Mouse (Mus musculus): ENCODE data around the gene Pde3a. TPM values are rescaled to one million over a fixed set of nuclear protein-coding genes. Genes with fewer than 3 reads are reported as not detected.

The Pde3a gene
- polyA plus RNA-seq, 1 experiment from 2014 or later: 4.2 TPM

DNA sequence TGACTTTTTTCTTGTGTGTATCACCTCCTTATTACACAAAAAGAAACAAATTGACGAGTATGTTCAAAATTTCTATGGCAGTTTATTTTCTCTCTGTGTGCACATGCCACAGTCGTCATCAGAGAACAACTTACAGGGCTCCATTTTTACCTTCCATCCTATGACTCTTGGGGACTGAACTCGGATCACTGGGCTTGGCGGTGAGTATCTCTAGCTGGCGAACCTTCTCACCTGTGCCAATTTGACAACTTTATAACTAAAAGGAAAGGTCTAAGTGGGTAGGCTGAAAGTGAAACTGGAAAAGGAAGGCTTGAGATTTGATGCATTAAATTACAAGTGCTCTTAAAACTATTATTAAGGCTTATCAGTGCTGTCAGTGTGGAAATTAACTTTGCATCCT, 22.1 kb downstream of the Pde3a start:
- no peak for ATAC-seq (ENCODE audit: low FRiP score, low read depth)
- Histone ChIP-seq H3K4me3 (no peak overlapping the region), H3K27ac (no peak overlapping the region), H3K9me3 (no peaks in the 10 kb centered on the region), H3K4me2 (replicated peaks) (no peak overlapping the region), H3K4me1 (0 out of 2 replicates have a peak, but pooled peaks cover 4% of the 10 kb centered on the region), H3K9ac (no peak overlapping the region), H3K27me3 (no peaks in the 10 kb centered on the region), H3K36me3 (no peaks in the 10 kb centered on the region)
- WGBS: 88% methylated on average over 5 of the region's 5 CpGs

DNA sequence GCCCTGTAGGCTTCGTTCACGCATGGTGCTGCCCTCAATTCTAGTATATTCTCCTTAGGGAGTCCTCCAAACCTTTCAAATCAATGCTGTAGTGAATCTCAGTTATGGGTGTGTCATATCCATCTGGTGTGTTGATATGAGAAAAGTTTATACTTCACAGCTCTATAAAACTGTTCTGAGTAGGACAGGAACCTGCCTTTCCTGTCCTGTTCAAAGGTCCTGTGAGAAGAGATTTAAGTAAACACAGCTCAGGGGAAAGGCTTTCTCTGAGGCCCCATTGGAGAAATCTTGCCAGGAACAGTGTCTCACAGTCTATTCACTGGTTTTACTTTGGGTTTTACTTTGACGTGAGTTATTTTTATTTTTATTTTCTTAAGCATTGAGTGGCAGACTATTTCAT, 22.5 kb downstream of the Pde3a start:
- Histone ChIP-seq H3K27ac (no peak overlapping the region), H3K27me3 (no peaks in the 10 kb centered on the region), H3K9me3 (no peaks in the 10 kb centered on the region), H3K4me3 (no peak overlapping the region), H3K9ac (no peak overlapping the region), H3K4me2 (replicated peaks) (no peak overlapping the region), H3K4me1 (0 out of 2 replicates have a peak, but pooled peaks cover 4% of the 10 kb centered on the region), H3K36me3 (no peaks in the 10 kb centered on the region)
- WGBS: 85% methylated on average over 3 of the region's 3 CpGs
- ATAC-seq (ENCODE audit: low FRiP score, low read depth): no peak

- H3K4me3 ChIP-seq: no peak overlapping the region
- no peak overlapping the region for H3K9ac ChIP-seq
- H3K27me3 ChIP-seq: no peaks in the 10 kb centered on the region
- H3K4me2 ChIP-seq (replicated peaks): no peak overlapping the region
- no peaks in the 10 kb centered on the region for H3K9me3 ChIP-seq
- H3K36me3 ChIP-seq: no peaks in the 10 kb centered on the region
- ATAC-seq (ENCODE audit: low FRiP score, low read depth): no peak
- WGBS: 83% methylated on average over 6 of the region's 6 CpGs
- H3K27ac ChIP-seq: no peak overlapping the region
- H3K4me1 ChIP-seq: no peaks in the 10 kb centered on the region
Observed at GRCm38 (mm10) chr6:141273685-141274084, 24.6 kb downstream of the Pde3a start.

DNA sequence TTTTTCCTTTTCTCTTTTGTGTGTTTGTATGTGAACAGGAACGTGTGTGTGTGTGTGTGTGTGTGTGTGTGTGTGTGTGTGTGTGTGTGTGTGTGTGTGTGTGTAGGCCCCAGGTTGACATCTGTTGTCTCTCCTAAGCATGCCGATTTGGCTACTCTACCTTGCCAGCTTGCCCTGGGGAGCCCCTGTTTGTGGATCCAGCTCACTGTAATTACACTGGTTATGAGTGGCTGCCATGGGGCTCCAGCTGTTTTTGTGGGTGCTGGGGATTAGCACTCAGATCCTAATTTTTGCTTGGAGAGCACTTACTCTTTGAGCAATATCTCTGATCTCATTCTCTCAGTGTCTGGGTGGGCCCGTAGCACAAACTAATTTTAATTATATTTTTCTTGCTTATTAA, 32.6 kb downstream of the Pde3a start:
- Histone ChIP-seq H3K4me2 (replicated peaks) (no peak overlapping the region), H3K27me3 (no peaks in the 10 kb centered on the region)
- 54% methylated on average over 3 of the region's 3 CpGs for WGBS

GRCm38 (mm10) chr6:141282796-141283195, 33.7 kb downstream of the Pde3a start:
- 65% methylated on average over 7 of the region's 7 CpGs for WGBS
- H3K4me1 ChIP-seq: no peaks in the 10 kb centered on the region
- no peak overlapping the region for H3K4me3 ChIP-seq
- no peaks in the 10 kb centered on the region for H3K36me3 ChIP-seq
- no peaks in the 10 kb centered on the region for H3K9me3 ChIP-seq
- no peak overlapping the region for H3K9ac ChIP-seq
- no peak overlapping the region for H3K27ac ChIP-seq
- H3K27me3 ChIP-seq: no peaks in the 10 kb centered on the region
- no peak for ATAC-seq (ENCODE audit: low FRiP score, low read depth)
- H3K4me2 ChIP-seq (replicated peaks): no peak overlapping the region

More for the DNA sequence above, 32.6 kb downstream of the Pde3a start:
- Histone ChIP-seq H3K9me3 (no peaks in the 10 kb centered on the region), H3K27ac (no peak overlapping the region), H3K4me3 (no peak overlapping the region), H3K9ac (no peak overlapping the region), H3K36me3 (no peaks in the 10 kb centered on the region), H3K4me1 (no peaks in the 10 kb centered on the region)
- ATAC-seq (ENCODE audit: low FRiP score, low read depth): no peak

DNA sequence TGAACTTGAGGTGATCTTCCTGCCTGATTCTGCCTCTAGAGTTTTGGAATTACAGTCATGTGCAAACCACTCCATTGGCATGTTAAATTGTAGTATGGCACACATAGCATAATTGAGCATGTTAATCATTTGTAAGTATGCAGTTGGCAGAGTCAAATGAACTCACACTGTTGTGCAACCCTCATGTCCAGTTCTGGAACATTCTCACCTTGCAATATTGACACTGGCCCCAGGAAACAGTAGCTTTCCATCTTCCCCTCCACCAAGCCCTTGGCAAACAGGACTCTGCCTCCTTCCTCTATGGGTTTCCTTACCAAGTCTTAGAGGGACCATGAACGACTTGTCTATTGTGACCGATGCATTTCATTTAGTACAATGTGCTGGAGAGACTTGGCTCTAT, 42.1 kb downstream of the Pde3a start:
- Histone ChIP-seq H3K9ac (no peak overlapping the region), H3K27me3 (no peaks in the 10 kb centered on the region), H3K36me3 (no peaks in the 10 kb centered on the region), H3K4me3 (no peak overlapping the region), H3K4me1 (no peaks in the 10 kb centered on the region), H3K27ac (no peak overlapping the region), H3K9me3 (no peaks in the 10 kb centered on the region), H3K4me2 (replicated peaks) (no peak overlapping the region)
- no peak for ATAC-seq (ENCODE audit: low FRiP score, low read depth)
- 90% methylated on average over 2 of the region's 2 CpGs for WGBS

GRCm38 (mm10) chr6:141292826-141293459, 43.9 kb downstream of the Pde3a start:
- WGBS: 93% methylated on average over 10 of the region's 10 CpGs

DNA sequence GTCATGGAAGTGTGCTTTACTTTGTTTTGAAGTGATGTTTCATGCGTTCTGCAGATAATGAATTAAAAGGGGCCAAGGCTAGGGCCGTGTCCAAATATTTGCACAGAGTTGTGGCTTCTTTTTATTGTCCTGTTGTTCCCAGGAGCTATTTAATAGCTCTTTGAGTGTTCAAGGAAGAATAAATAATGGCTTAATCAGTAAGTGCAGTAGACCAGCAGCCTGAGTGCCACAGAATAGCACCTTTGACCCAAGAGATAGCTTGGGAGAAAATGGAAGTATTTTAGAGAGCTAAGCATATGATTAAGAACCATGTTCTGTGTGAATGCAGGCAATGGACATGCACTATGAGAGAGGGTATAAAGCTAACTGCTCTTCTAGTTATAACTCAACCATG, 44.4 kb downstream of the Pde3a start:
- H3K27ac ChIP-seq: no peak overlapping the region
- no peak overlapping the region for H3K4me3 ChIP-seq
- H3K9ac ChIP-seq: no peak overlapping the region
- H3K36me3 ChIP-seq: no peaks in the 10 kb centered on the region
- 59% methylated on average over 2 of the region's 2 CpGs for WGBS
- H3K4me2 ChIP-seq (replicated peaks): no peak overlapping the region
- no peaks in the 10 kb centered on the region for H3K4me1 ChIP-seq
- no peak for ATAC-seq (ENCODE audit: low FRiP score, low read depth)
- H3K9me3 ChIP-seq: no peaks in the 10 kb centered on the region
- no peaks in the 10 kb centered on the region for H3K27me3 ChIP-seq

More at GRCm38 (mm10) chr6:141292826-141293459, 43.9 kb downstream of the Pde3a start:
- Histone ChIP-seq H3K4me1 (no peaks in the 10 kb centered on the region), H3K9me3 (no peaks in the 10 kb centered on the region), H3K9ac (no peak overlapping the region), H3K4me2 (replicated peaks) (no peak overlapping the region), H3K27me3 (no peaks in the 10 kb centered on the region), H3K27ac (no peak overlapping the region), H3K4me3 (no peak overlapping the region), H3K36me3 (no peaks in the 10 kb centered on the region)
- ATAC-seq (ENCODE audit: low FRiP score, low read depth): no peak

- H3K27ac ChIP-seq: no peak overlapping the region
- no peaks in the 10 kb centered on the region for H3K4me1 ChIP-seq
- 69% methylated on average over 3 of the region's 3 CpGs for WGBS
- no peak overlapping the region for H3K4me2 ChIP-seq (replicated peaks)
- H3K4me3 ChIP-seq: no peak overlapping the region
- no peak for ATAC-seq (ENCODE audit: low FRiP score, low read depth)
- no peaks in the 10 kb centered on the region for H3K27me3 ChIP-seq
- no peak overlapping the region for H3K9ac ChIP-seq
- H3K9me3 ChIP-seq: 0 out of 2 replicates have a peak, but pooled peaks cover 4% of the 10 kb centered on the region
- H3K36me3 ChIP-seq: peaks cover 3% of the 10 kb centered on the region; the same call in 1 of the 2 replicates
Observed at GRCm38 (mm10) chr6:141295264-141295663, 46.2 kb downstream of the Pde3a start.

- 0 out of 2 replicates have a peak, but pooled peaks cover 4% of the 10 kb centered on the region for H3K9me3 ChIP-seq
- ATAC-seq (ENCODE audit: low FRiP score, low read depth): no peak
- no peak overlapping the region for H3K9ac ChIP-seq
- H3K36me3 ChIP-seq: peaks cover 3% of the 10 kb centered on the region; the same call in 1 of the 2 replicates
- H3K4me1 ChIP-seq: peaks cover 18% of the 10 kb centered on the region
- H3K4me3 ChIP-seq: no peak overlapping the region
- no peak overlapping the region for H3K27ac ChIP-seq
- WGBS: 76% methylated on average over 14 of the region's 14 CpGs
- no peak overlapping the region for H3K4me2 ChIP-seq (replicated peaks)
- no peaks in the 10 kb centered on the region for H3K27me3 ChIP-seq
Observed at GRCm38 (mm10) chr6:141301750-141302748, 53.0 kb downstream of the Pde3a start.

DNA sequence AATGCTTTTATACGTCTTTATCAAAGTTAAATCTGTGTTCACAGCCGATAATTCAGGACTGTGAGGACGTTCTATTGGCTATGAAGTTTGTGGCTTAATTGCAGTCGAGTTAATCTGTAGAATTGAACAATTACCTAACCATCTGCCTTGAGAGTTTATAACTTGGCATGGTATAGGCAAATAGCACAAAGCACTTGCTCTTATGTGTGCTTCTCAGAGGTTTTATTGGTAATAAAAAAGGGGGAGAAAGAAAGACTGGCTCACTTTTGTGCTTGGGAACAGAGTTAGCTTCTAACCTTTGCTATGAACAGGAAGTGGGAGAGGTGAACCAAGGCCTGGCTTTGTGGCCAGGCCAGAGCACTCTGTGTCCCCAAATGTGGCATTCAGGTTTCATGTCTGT, 53.8 kb downstream of the Pde3a start:
- Histone ChIP-seq H3K9ac (no peak overlapping the region), H3K9me3 (0 out of 2 replicates have a peak, but pooled peaks cover 4% of the 10 kb centered on the region), H3K4me3 (no peak overlapping the region), H3K4me2 (replicated peaks) (no peak overlapping the region), H3K36me3 (peaks cover 3% of the 10 kb centered on the region; the same call in 1 of the 2 replicates), H3K27me3 (no peaks in the 10 kb centered on the region), H3K27ac (no peak overlapping the region), H3K4me1 (peaks cover 18% of the 10 kb centered on the region)
- 41% methylated on average over 4 of the region's 4 CpGs for whole genome bisulfite sequencing
- ATAC-seq (ENCODE audit: low FRiP score, low read depth): peak; percentile 51; the same call in 1 of the 2 replicates

DNA sequence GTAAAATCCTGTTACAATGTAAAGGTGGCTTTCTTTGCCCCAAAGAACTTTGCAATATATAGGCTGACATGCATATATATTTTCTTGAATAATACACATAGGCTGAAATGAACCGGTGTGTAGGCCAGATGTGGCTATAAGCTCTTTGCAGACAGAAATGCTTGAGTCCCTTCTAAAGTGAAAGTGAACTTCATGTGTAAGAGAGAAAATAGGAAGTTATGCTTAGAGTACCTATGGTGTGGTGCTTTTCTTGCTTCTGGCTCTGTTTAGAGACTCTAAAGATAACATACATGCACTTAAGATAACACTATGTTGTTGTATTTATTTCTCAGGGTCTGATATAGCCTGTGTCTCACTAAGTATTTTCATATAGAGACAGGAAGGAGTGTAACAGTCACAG, 58.3 kb downstream of the Pde3a start:
- Histone ChIP-seq H3K27ac (no peak overlapping the region), H3K9ac (no peak overlapping the region), H3K4me1 (peaks cover 26% of the 10 kb centered on the region), H3K9me3 (no peaks in the 10 kb centered on the region), H3K4me2 (replicated peaks) (no peak overlapping the region), H3K36me3 (no peaks in the 10 kb centered on the region), H3K27me3 (no peaks in the 10 kb centered on the region), H3K4me3 (no peak overlapping the region)
- 73% methylated on average over 1 of the region's 1 CpGs for WGBS
- ATAC-seq (ENCODE audit: low FRiP score, low read depth): no peak

Measured in limb, embryonic 13.5 days (tissue).